In the genomic region with DNA sequence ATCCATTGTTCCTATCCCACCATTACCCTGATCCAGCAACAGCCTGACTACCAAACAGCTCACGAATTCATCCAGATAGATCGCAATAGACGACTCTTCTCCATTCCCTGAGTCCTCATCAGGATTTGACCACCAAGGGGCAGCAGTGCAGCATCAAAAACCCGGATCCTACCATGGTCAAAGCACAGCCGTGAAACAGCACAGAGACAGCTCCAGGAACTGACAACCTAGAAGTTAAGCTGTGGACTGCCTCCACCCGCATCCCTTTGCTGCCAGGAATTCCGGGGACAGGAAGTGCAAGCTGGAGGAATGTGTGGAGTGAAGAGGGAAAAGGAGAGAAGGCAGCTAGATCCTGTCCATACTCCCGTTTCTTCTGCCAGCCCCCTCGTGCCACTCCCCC, we compare ENCODE assay signal across 8 mouse cellular contexts. TPM values are rescaled to one million over a fixed set of nuclear protein-coding genes. Genes with fewer than 3 reads are reported as not detected.
DNase-seq lines count a peak whose midpoint lies in the region; ATAC-seq and TF ChIP-seq lines count a peak whose summit lies in the region.

No protein-coding gene starts in this region.

- no peak overlapping the region for H3K4me2 ChIP-seq in hindbrain, embryonic 14.5 days (replicated peaks)

- H3K9me3 ChIP-seq in hindbrain, embryonic 14.5 days (ENCODE audit: control insufficient read depth, low read length) = no peaks in the 10 kb centered on the region
- H3K9me3 ChIP-seq in megakaryocyte, embryonic 14.5 days = no peaks in the 10 kb centered on the region

- H3K9ac ChIP-seq in hindbrain, embryonic 14.5 days = no peak overlapping the region

- DNase-seq in ZHBTc4 (ENCODE audit: low read depth, low spot score) = peak; percentile 78
- peak; percentile 28 for DNase-seq in cerebellum, adult 8-10 months
- peak; percentile 81 for DNase-seq in gastrocnemius, adult 2 months
- DNase-seq in hindbrain, embryonic 14.5 days (ENCODE audit: low spot score) = peak; percentile 70
- peak; percentile 51 to 73 for DNase-seq in layer of hippocampus, postnatal 25 days (ENCODE audit: extremely low spot score in 1 of 2, low spot score in 1 of 2)
- DNase-seq in right cerebral cortex, postnatal 14 days = peak; percentile 55

- peak; percentile 86 for TF ChIP-seq CTCF in gastrocnemius, adult 2 months (IDR thresholded peaks at IDR 0.05)

- WGBS in hindbrain, embryonic 14.5 days = 21% methylated on average over 9 of the region's 9 CpGs

- H3K4me3 ChIP-seq in gastrocnemius, adult 2 months = no peak overlapping the region
- H3K4me3 ChIP-seq in hindbrain, embryonic 14.5 days (replicated peaks; ENCODE audit: low read length) = no peak overlapping the region
- H3K4me3 ChIP-seq in megakaryocyte, embryonic 14.5 days (replicated peaks) = peak overlapping the region; percentile 18

- H3K4me1 ChIP-seq in hindbrain, embryonic 14.5 days (replicated peaks; ENCODE audit: control insufficient read depth, insufficient read depth, low read length) = peaks cover 7% of the 10 kb centered on the region
- H3K4me1 ChIP-seq in megakaryocyte, embryonic 14.5 days = peaks cover 43% of the 10 kb centered on the region

- peak overlapping the region; percentile 25; the same call in 1 of the 2 replicates for H3K27ac ChIP-seq in gastrocnemius, adult 2 months
- no peak overlapping the region for H3K27ac ChIP-seq in hindbrain, embryonic 14.5 days

- H3K27me3 ChIP-seq in hindbrain, embryonic 14.5 days (ENCODE audit: control insufficient read depth, insufficient read depth, low read length) = no peaks in the 10 kb centered on the region
- H3K27me3 ChIP-seq in megakaryocyte, embryonic 14.5 days (replicated peaks) = peaks cover 50% of the 10 kb centered on the region

- ATAC-seq in hindbrain, embryonic 14.5 days (ENCODE audit: low FRiP score) = 0 out of 2 replicates have a peak, but pooled peaks have one; percentile 44
- no peak for ATAC-seq in erythroid progenitor cell, adult 5-6 weeks (replicated peaks; ENCODE audit: low FRiP score, poor library complexity, severe bottlenecking)

- H3K36me3 ChIP-seq in hindbrain, embryonic 14.5 days (replicated peaks; ENCODE audit: control insufficient read depth, insufficient read depth) = no peaks in the 10 kb centered on the region
- no peaks in the 10 kb centered on the region for H3K36me3 ChIP-seq in megakaryocyte, embryonic 14.5 days (replicated peaks; ENCODE audit: low read length)

- intact Hi-C loops in gastrocnemius, adult 2 months (cut with DNase I) = loop anchor here (1.0 to 5.0 kb wide), 4 partner anchors 45 to 244 kb away; no protein-coding TSS in a partner anchor

RNA-seq across cellular contexts. Expression of gene P2ry6, which starts 13.6 kb away (rescaled TPM):
- total RNA-seq in gastrocnemius, adult 2 months (2021) = 1 to 10 TPM in 1 of 2 experiments, under 1 TPM in 1; 0.82 to 1.4 TPM
- 2.6 and 3.5 TPM in 2 replicates for polyA plus RNA-seq in hindbrain, embryonic 14.5 days (2014; fragmentation: Nextera tagmentation; extraction: Ambion mirVana)
- 1 to 10 TPM; 3.9 to 5.6 TPM for total RNA-seq in layer of hippocampus, postnatal 25 days (2021)
- polyA plus RNA-seq in megakaryocyte, embryonic 14.5 days (2012; ENCODE audit: insufficient read depth, low replicate concordance) = 7.0 and 20.0 TPM in 2 replicates
- 2.9 and 5.0 TPM in 2 replicates for total RNA-seq in erythroid progenitor cell, adult 5-6 weeks (2015; ENCODE audit: low replicate concordance)
- total RNA-seq in erythroid progenitor cell, adult 5-6 weeks (2017; ENCODE audit: low replicate concordance) = 0.64 and 1.7 TPM in 2 replicates

RNA-seq across cellular contexts. Expression of gene P2ry2, which starts 24.6 kb away (rescaled TPM):
- 10 to 100 TPM; 29.5 to 41.7 TPM for total RNA-seq in gastrocnemius, adult 2 months (2021)
- 0.20 and 0.33 TPM in 2 replicates for polyA plus RNA-seq in hindbrain, embryonic 14.5 days (2014; fragmentation: Nextera tagmentation; extraction: Ambion mirVana)
- total RNA-seq in layer of hippocampus, postnatal 25 days (2021) = 1 to 10 TPM in 1 of 2 experiments, under 1 TPM in 1; 0.62 to 1.3 TPM
- 2.4 TPM in 1 of 2 replicates, not detected in the other for polyA plus RNA-seq in megakaryocyte, embryonic 14.5 days (2012; ENCODE audit: insufficient read depth, low replicate concordance)
- total RNA-seq in erythroid progenitor cell, adult 5-6 weeks (2015; ENCODE audit: low replicate concordance) = 1.1 and 1.7 TPM in 2 replicates
- total RNA-seq in erythroid progenitor cell, adult 5-6 weeks (2017; ENCODE audit: low replicate concordance) = 1.7 and 2.6 TPM in 2 replicates

RNA-seq across cellular contexts. Expression of gene Arhgef17, which starts 56.2 kb away (rescaled TPM):
- 10 to 100 TPM; 20.9 to 33.3 TPM for total RNA-seq in gastrocnemius, adult 2 months (2021)
- polyA plus RNA-seq in hindbrain, embryonic 14.5 days (2014; fragmentation: Nextera tagmentation; extraction: Ambion mirVana) = 15.5 and 19.5 TPM in 2 replicates
- 100 to 1,000 TPM; 140 to 146 TPM for total RNA-seq in layer of hippocampus, postnatal 25 days (2021)
- 1.3 TPM in 2 replicates for polyA plus RNA-seq in megakaryocyte, embryonic 14.5 days (2012; ENCODE audit: insufficient read depth, low replicate concordance)
- total RNA-seq in erythroid progenitor cell, adult 5-6 weeks (2015; ENCODE audit: low replicate concordance) = 0.42 TPM in 1 of 2 replicates, not detected in the other
- 0.08 TPM in 1 of 2 replicates, not detected in the other for total RNA-seq in erythroid progenitor cell, adult 5-6 weeks (2017; ENCODE audit: low replicate concordance)

Comparison
In these comparisons a context has a peak if more than half of its experiments do, and no peak if none do; other contexts are left out.
1. DNase-seq: peak in every context shown above with its lines; median percentile 81 in gastrocnemius, adult 2 months; 78 in ZHBTc4; 70 in hindbrain, embryonic 14.5 days; 62 in layer of hippocampus, postnatal 25 days; 55 in right cerebral cortex, postnatal 14 days; 28 in cerebellum, adult 8-10 months.
2. RNA of gene P2ry2, which starts 24.6 kb away (total RNA-seq): 29.5 to 41.7 TPM in gastrocnemius, adult 2 months; 1.1 to 2.6 TPM in erythroid progenitor cell, adult 5-6 weeks and 0.62 to 1.3 TPM in layer of hippocampus, postnatal 25 days; every median in the first group is over 4 times any median in the second.
3. RNA of gene Arhgef17, which starts 56.2 kb away (total RNA-seq): 140 to 146 TPM in layer of hippocampus, postnatal 25 days and 20.9 to 33.3 TPM in gastrocnemius, adult 2 months; 0.08 to 0.42 TPM in erythroid progenitor cell, adult 5-6 weeks; every median in the first group is over 10 times any median in the second.